Mouse (Mus musculus) gastrocnemius, adult 18-20 months (tissue): ENCODE results near the gene Spast. TPM values are rescaled to one million over a fixed set of nuclear protein-coding genes. Genes with fewer than 3 reads are reported as not detected.

ENCODE experiments used
- DNase-seq: peaks from one replicate; pipeline ENCODE4 v3.0.0; 2021; ENCODE audit warnings: low spot score
- total RNA-seq, 2 experiments: library from RNA; stranded (reverse); gene quantifications; 2 replicates each; pipeline ENCODE4 v1.2.3; 2021

The Spast gene
- total RNA-seq, 2 experiments from 2014 or later = 45.0 to 46.1 TPM

DNA sequence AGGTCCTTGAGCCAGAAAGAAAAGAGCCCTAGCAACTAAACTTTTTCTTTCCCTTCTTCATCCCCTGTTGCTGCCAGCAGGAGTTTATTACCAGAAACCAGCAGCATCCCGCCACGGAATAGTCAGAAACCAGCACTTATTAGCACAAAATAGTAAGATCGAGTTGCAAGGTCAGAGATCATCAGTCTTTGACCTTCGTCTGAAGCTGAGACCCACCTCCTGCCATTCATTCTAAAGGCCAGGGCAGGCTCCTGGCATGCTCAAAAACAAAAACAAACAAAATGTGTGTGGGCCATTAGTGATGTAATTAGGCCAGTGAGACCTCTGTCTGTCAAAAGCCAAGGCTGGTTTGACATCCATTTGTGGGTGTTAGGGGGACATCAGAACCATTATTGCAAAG is 79.4 kb downstream of the Spast start:
- DNase-seq = no peak

DNA sequence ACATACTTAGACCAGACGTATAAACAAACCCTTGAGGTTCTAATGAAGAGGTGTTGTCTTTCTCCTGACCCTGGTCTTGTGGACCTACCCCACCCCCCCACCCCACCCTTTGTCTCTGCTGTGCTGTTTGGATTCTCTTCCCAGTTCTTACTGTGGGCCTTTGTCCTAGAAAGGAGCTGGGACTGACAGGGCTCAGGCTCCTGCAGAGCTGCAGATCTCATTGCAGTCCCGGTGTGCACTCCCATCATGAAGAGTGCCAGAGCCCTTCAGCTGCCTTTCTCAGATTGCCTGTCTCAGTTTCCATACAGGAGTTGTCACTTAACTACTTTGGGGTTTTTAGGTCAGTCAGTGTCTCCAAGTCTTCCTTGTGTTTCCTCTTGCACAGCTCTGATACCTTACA is 81.9 kb downstream of the Spast start:
- DNase-seq = peak; percentile 34

DNA sequence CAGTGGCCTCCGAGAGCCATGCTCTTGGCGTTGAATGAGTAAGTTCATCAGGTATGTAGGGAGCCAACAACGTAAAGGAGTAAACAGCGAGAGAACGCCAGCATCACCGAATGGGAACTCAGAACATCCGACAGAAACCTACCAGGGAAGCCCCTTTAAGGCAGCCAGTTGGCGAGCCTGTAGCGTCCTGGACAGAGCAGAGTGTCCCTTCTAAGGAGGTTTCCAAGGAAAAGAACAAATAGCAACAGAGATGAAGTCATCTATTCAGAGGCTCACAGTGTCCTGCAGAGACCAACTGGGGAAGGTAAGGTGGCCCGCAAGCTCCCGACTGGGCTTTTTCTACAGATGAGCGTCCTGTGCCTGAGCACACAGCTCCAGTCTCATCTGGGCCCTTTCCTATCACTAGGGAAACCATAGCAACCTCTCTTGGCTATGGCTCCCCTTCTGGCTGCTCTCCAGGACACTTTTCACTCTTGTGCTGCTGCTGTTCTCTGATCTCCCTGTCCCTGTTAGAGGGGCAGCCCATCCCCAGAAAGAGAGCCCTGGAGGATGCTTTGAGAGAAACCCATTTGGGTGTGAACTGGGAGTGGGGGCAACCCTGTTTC is 85.7 kb downstream of the Spast start:
- DNase-seq = peak; percentile 7

DNA sequence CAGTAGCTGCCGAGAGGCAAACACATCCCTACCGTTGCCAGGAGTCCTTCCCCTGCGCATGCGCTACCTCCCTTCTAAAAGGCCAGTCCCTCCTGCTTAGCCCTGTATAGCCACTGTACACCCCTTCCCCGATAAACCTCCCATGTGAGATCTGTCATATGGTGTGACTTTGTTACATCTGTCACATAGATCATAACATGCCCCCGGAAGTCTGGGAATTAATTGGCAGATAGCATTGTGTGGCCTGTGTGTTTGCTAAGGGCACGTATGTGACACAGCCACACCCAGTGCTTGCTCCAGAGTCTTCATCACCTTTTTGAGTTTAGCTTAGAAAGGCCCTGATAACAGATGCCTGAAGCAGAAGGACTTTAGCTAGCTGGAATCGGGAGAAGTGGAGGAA is 91.3 kb downstream of the Spast start:
- DNase-seq = no peak

DNA sequence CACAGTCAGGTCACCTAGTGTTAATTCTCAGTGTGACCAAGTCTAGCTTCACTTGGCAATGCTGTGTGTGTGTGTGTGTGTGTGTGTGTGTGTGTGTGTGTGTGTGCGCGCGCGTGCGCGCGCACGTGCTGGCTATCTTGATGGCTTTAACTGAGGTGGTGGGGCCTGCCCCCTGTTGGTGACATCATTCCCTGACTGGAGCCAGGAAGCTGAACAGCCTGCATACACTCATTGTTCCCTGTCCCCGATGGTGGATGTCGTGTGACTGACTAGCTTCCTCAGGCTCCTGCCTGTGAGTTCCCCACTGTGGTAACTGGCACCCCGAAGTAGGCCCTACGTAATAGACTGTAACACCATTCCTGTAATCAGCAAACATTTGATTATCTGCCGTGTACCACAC is 92.7 kb downstream of the Spast start:
- DNase-seq = no peak

DNA sequence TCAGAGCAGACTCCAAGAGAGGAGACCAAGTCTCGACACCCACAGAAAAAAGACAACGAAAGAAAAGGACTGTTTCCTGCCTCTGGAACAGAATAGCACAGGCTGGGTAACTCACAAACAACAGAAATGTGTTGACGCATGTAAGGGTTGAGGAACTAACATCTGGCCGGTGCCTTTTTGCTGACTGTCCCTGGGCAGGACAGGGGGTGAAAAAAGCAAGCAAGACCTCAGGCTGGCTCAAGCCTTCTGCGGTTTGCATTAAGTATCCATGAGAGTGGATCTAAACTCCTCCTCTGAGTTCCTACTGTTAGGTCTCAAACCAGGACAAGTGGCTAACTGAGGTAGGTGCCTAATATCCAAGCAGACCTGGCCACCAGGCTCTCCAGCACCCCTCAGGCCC is 93.8 kb downstream of the Spast start:
- no peak for DNase-seq

DNA sequence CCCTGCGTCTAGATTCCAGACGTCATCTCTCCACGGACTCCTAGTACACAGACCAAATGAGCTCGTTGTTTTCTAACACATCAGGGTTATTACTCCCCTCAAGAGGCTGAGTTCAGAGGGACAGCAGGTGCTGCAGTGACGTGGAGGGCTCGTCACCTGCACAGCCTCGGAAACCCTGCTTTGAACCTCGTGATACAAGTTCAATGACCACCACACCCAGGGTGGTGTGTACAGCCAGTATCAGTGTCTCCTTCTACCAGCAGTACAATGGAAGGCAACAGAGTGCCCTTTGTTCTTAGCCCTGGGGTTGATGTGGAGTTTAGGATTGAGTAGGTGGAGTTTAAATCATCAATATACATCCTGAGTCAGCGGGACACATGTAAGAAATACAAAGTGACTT is 99.0 kb downstream of the Spast start:
- no peak for DNase-seq

DNA sequence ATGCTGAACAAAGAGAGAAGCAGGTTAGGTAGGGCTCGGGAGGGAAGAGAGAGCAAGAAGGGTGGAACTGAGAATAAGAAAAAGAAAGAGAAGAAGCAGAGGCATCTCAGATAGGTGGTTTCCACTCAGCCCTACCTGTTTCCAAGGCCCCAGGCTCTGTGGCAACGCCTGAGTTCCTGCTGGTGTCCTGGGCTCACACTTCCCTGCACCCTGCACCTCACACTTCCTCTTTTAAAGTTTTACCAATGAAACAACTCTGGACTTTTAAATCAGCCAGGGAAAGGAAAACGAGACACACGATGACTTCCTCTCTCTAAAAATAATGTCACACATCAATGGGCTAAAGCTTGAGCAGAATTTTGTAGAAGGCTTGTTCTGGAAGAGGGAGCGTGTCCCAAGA is 101.7 kb downstream of the Spast start:
- no peak for DNase-seq

Other genes starting within 250 kb of the Spast start
- gene Memo1, start 43.5 kb upstream of the Spast start, total RNA-seq = 10 to 100 TPM; 46.8 to 51.8 TPM
- 10 to 100 TPM; 48.9 to 51.5 TPM for gene Dpy30, start 15.0 kb upstream of the Spast start, total RNA-seq
- 1 to 10 TPM; 5.8 to 6.0 TPM for gene Slc30a6, start 56.6 kb downstream of the Spast start, total RNA-seq
- gene Nlrc4, start 120.2 kb downstream of the Spast start, total RNA-seq = under 1 TPM in 1 of 2 experiments, not detected in 1; 0.09 TPM
- gene Yipf4, start 150.5 kb downstream of the Spast start, total RNA-seq = 10 to 100 TPM; 26.3 to 28.4 TPM
- 10 to 100 TPM; 48.4 to 56.6 TPM for gene Birc6, start 189.3 kb downstream of the Spast start, total RNA-seq